Comparison of ENCODE assay signal across 13 mouse cellular contexts in genomic region chr2:180270537-180271255, GRCm38 (mm10). TPM values are rescaled to one million over a fixed set of nuclear protein-coding genes. Genes with fewer than 3 reads are reported as not detected.
DNase-seq lines count a peak whose midpoint lies in the region; ATAC-seq and TF ChIP-seq lines count a peak whose summit lies in the region.
"Had no signal": no experiment of that assay in that cellular context is flagged by ENCODE, and none has a peak within 500 bp of the region (broad histone marks: within the 10 kb centered on the region; RNA-seq: fewer than 3 reads in every experiment).

No protein-coding gene starts in this region.

- peaks cover 32% of the 10 kb centered on the region for H3K4me1 ChIP-seq in kidney, embryonic 15.5 days
- peaks cover 14% of the 10 kb centered on the region; the same call in 1 of the 2 replicates for H3K4me1 ChIP-seq in lung, postnatal 0 days (ENCODE audit: insufficient read depth, low read depth, low read length)

- peaks cover 38% of the 10 kb centered on the region for H3K36me3 ChIP-seq in kidney, embryonic 15.5 days
- H3K36me3 ChIP-seq in lung, postnatal 0 days (ENCODE audit: insufficient read depth, low read length): no peaks in the 10 kb centered on the region

- WGBS in kidney, embryonic 15.5 days: 42% methylated on average over 7 of the region's 7 CpGs
- WGBS in lung, postnatal 0 days: 53% methylated on average over 7 of the region's 7 CpGs

- TF ChIP-seq EP300 in lung, postnatal 0 days (IDR thresholded peaks at IDR 0.05): peak; percentile 54

- H3K27me3 ChIP-seq in kidney, embryonic 15.5 days: peaks cover 5% of the 10 kb centered on the region; the same call in 1 of the 2 replicates
- no peaks in the 10 kb centered on the region for H3K27me3 ChIP-seq in lung, postnatal 0 days (replicated peaks; ENCODE audit: insufficient read depth, low read length)

- TF ChIP-seq CTCF in lung, postnatal 0 days (IDR thresholded peaks at IDR 0.05): no peak

- H3K9ac ChIP-seq in kidney, embryonic 15.5 days: 0 out of 2 replicates have a peak overlapping the region, but pooled peaks have one; percentile 12
- no peak overlapping the region for H3K9ac ChIP-seq in lung, postnatal 0 days (replicated peaks; ENCODE audit: low read depth)

- no peak overlapping the region for H3K4me2 ChIP-seq in kidney, embryonic 15.5 days
- no peak overlapping the region for H3K4me2 ChIP-seq in lung, postnatal 0 days (replicated peaks; ENCODE audit: low read depth, low read length)

- no peak overlapping the region for H3K27ac ChIP-seq in kidney, embryonic 15.5 days
- peak overlapping the region; percentile 43; the same call in 1 of the 2 replicates for H3K27ac ChIP-seq in lung, postnatal 0 days (ENCODE audit: low read length)

- no peak overlapping the region for H3K4me3 ChIP-seq in kidney, embryonic 15.5 days (replicated peaks)
- no peak overlapping the region for H3K4me3 ChIP-seq in lung, postnatal 0 days (ENCODE audit: low read depth, low read length)

- DNase-seq in kidney, adult 11 months: no peak
- DNase-seq in A20 (ENCODE audit: low read depth, low spot score): peak; percentile 85
- peak; percentile 49 to 56 for DNase-seq in B cell, adult 2 months
- peak; percentile 76 for DNase-seq in lung, postnatal 0 days (ENCODE audit: low spot score)
- DNase-seq in urinary bladder, postnatal 25 days (ENCODE audit: low spot score): no peak
- DNase-seq in cerebellum, postnatal 14 days: no peak
- no peak for DNase-seq in adrenal gland, adult 8-10 months
- DNase-seq: cerebellum, adult 8-10 months; layer of hippocampus, adult 9-11 months; lung, embryonic 14.5 days had no signal

- no peaks in the 10 kb centered on the region for H3K9me3 ChIP-seq in kidney, embryonic 15.5 days (replicated peaks)
- H3K9me3 ChIP-seq in lung, postnatal 0 days (ENCODE audit: low read length): no peaks in the 10 kb centered on the region

- ATAC-seq in kidney, embryonic 15.5 days (replicated peaks; ENCODE audit: low FRiP score): no peak
- peak; percentile 20 for ATAC-seq in lung, postnatal 0 days

RNA-seq across cellular contexts. Expression of gene Cables2, which starts 2.6 kb away (rescaled TPM):
- 11.8 and 12.3 TPM in 2 replicates for polyA plus RNA-seq in kidney, embryonic 15.5 days (2015; fragmentation: Nextera tagmentation; extraction: Ambion mirVana)
- 15.5 and 16.1 TPM in 2 replicates for polyA plus RNA-seq in lung, postnatal 0 days (2015; fragmentation: Nextera tagmentation; extraction: Ambion mirVana)
- 10 to 100 TPM; 13.6 to 17.0 (median 15.1) TPM for total RNA-seq in adrenal gland, adult 8-10 months (2022)

RNA-seq across cellular contexts. Expression of gene Rps21, which starts 13.5 kb away (rescaled TPM):
- polyA plus RNA-seq in kidney, embryonic 15.5 days (2015; fragmentation: Nextera tagmentation; extraction: Ambion mirVana): 637 and 713 TPM in 2 replicates
- polyA plus RNA-seq in lung, postnatal 0 days (2015; fragmentation: Nextera tagmentation; extraction: Ambion mirVana): 418 and 453 TPM in 2 replicates
- total RNA-seq in adrenal gland, adult 8-10 months (2022): 1,000 to 10,000 TPM in 1 of 4 experiments, 100 to 1,000 TPM in 3; 772 to 1,010 (median 917) TPM

RNA-seq across cellular contexts. Expression of gene Rbbp8nl, which starts 19.0 kb away (rescaled TPM):
- polyA plus RNA-seq in kidney, embryonic 15.5 days (2015; fragmentation: Nextera tagmentation; extraction: Ambion mirVana): 0.84 and 0.87 TPM in 2 replicates
- polyA plus RNA-seq in lung, postnatal 0 days (2015; fragmentation: Nextera tagmentation; extraction: Ambion mirVana): 0.20 and 0.46 TPM in 2 replicates
- not detected for total RNA-seq in adrenal gland, adult 8-10 months (2022)
- total RNA-seq: adrenal gland, adult 18-20 months; gastrocnemius, adult 8-10 months had no signal

RNA-seq across cellular contexts. Expression of gene Lama5, which starts 45.0 kb away (rescaled TPM):
- polyA plus RNA-seq in kidney, embryonic 15.5 days (2015; fragmentation: Nextera tagmentation; extraction: Ambion mirVana): 40.6 and 46.7 TPM in 2 replicates
- polyA plus RNA-seq in lung, postnatal 0 days (2015; fragmentation: Nextera tagmentation; extraction: Ambion mirVana): 83.7 and 85.3 TPM in 2 replicates
- 10 to 100 TPM; 27.7 to 97.1 (median 46.8) TPM for total RNA-seq in adrenal gland, adult 8-10 months (2022)

Comparison
In these comparisons a context has a peak if more than half of its experiments do, and no peak if none do; other contexts are left out.
1. DNase-seq: peak in A20 (single experiment), B cell, adult 2 months (2 of 2) and lung, postnatal 0 days (single experiment); none in kidney, adult 11 months (single experiment), urinary bladder, postnatal 25 days (single experiment), cerebellum, postnatal 14 days (0 of 2) and adrenal gland, adult 8-10 months (single experiment).